Mouse (Mus musculus) bone marrow macrophage, adult 2 months (primary cell): ENCODE results near the gene Parp3.

Source experiments
- CTCF ChIP-seq: IDR thresholded peaks from 2 replicates; pipeline ENCODE4 v1.5.1; 2012; ENCODE audit warnings: low read depth, mild to moderate bottlenecking, low read length, moderate library complexity
- POLR2A ChIP-seq: IDR thresholded peaks from 2 replicates; pipeline ENCODE4 v1.6.1; 2012; ENCODE audit warnings: mild to moderate bottlenecking, low read depth, low read length, borderline replicate concordance

- no peak for TF ChIP-seq CTCF
- no peak for TF ChIP-seq POLR2A
Measured at GRCm38 (mm10) chr9:106449947-106450346, 26.8 kb downstream of the Parp3 start.
